Mouse (Mus musculus) midbrain, embryonic 15.5 days (tissue): ENCODE measurements around the gene Fam221b. TPM values are rescaled to one million over a fixed set of nuclear protein-coding genes. Genes with fewer than 3 reads are reported as not detected.

Experiments used
- ATAC-seq: fragments of 200-750 bp; cut with Nextera tagmentation; replicated peaks from 2 replicates; pipeline ENCODE4 v1.8.0; 2017; ENCODE audit warnings: moderate TSS enrichment
- H3K27ac ChIP-seq: fragments of 300-500 bp; sonication (generic); 2 replicates; pipeline ENCODE4 v1.5.1; 2015; ENCODE audit warnings: mild to moderate bottlenecking, inconsistent platforms
- H3K27me3 ChIP-seq: fragments of 300-500 bp; sonication (generic); replicated peaks from 2 replicates; pipeline ENCODE4 v1.6.1; 2015; ENCODE audit warnings: inconsistent platforms
- H3K36me3 ChIP-seq: fragments of 300-500 bp; sonication (generic); replicated peaks from 2 replicates; pipeline ENCODE4 v1.6.1; 2015; ENCODE audit warnings: inconsistent platforms
- H3K4me1 ChIP-seq: fragments of 300-500 bp; sonication (generic); 2 replicates; pipeline ENCODE4 v1.6.1; 2015; ENCODE audit warnings: inconsistent platforms
- H3K4me2 ChIP-seq: fragments of 300-500 bp; sonication (generic); 2 replicates; pipeline ENCODE4 v1.6.1; 2015; ENCODE audit warnings: inconsistent platforms, mild to moderate bottlenecking, moderate library complexity
- H3K4me3 ChIP-seq: fragments of 300-500 bp; sonication (generic); 2 replicates; pipeline ENCODE4 v1.5.1; 2015; ENCODE audit warnings: mild to moderate bottlenecking, inconsistent platforms
- H3K9ac ChIP-seq: fragments of 300-500 bp; sonication (generic); 2 replicates; pipeline ENCODE4 v1.6.1; 2015; ENCODE audit warnings: mild to moderate bottlenecking, inconsistent platforms
- H3K9me3 ChIP-seq: fragments of 300-500 bp; sonication (generic); 2 replicates; pipeline ENCODE4 v1.6.1; 2016; ENCODE audit warnings: inconsistent platforms
- WGBS: fragments of 180-500 bp; shearing (Covaris S2); methylation state at CpG from one replicate; pipeline ENCODE4 v1.1.7; 2015; ENCODE audit warnings: mixed read lengths; 5-methylcytosine and 5-hydroxymethylcytosine counted together
- polyA plus RNA-seq: library from polyadenylated mRNA; unstranded; fragments of >200 nt; fragmentation: Nextera tagmentation; extraction: Ambion mirVana; gene quantifications from 2 replicates; pipeline ENCODE4 v1.2.1, GENCODE M21; 2015

Gene Fam221b
- polyA plus RNA-seq, 1 experiment from 2014 or later = 1.3 TPM

GRCm38 (mm10) chr4:43691026-43691425 lies 22.1 kb upstream of the Fam221b start:
- Histone ChIP-seq H3K27ac (no peak overlapping the region), H3K4me3 (no peak overlapping the region), H3K9me3 (no peaks in the 10 kb centered on the region), H3K4me2 (no peak overlapping the region), H3K9ac (no peak overlapping the region), H3K4me1 (no peaks in the 10 kb centered on the region), H3K36me3 (peaks cover 32% of the 10 kb centered on the region; the same call in 1 of the 2 replicates), H3K27me3 (no peaks in the 10 kb centered on the region)
- no peak for ATAC-seq
- 85% methylated on average over 5 of the region's 5 CpGs for WGBS

DNA sequence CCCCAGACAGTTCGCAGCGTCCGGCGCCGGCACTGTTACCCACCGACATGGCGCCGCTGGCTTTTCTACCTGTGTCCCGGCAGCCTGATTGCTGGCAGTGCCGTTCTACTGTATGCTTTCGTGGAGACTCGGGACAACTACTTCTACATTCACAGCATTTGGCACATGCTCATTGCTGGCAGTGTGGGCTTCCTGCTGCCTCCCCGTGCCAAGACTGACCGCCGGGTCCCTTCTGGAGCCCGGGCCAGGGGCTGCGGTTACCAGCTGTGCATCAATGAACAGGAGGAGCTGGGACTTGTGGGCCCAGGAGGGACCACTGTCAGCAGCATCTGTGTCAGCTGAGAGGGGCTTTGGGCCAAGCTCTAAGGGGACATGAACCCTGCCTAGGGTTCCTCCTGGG lies 21.1 kb upstream of the Fam221b start:
- 93% methylated on average over 17 of the region's 17 CpGs for WGBS
- no peak overlapping the region for H3K9ac ChIP-seq
- ATAC-seq = no peak
- no peaks in the 10 kb centered on the region for H3K9me3 ChIP-seq
- no peak overlapping the region for H3K4me2 ChIP-seq
- H3K27ac ChIP-seq = no peak overlapping the region
- peaks cover 39% of the 10 kb centered on the region; the same call in 1 of the 2 replicates for H3K36me3 ChIP-seq
- no peaks in the 10 kb centered on the region for H3K27me3 ChIP-seq
- no peaks in the 10 kb centered on the region for H3K4me1 ChIP-seq
- H3K4me3 ChIP-seq = no peak overlapping the region

DNA sequence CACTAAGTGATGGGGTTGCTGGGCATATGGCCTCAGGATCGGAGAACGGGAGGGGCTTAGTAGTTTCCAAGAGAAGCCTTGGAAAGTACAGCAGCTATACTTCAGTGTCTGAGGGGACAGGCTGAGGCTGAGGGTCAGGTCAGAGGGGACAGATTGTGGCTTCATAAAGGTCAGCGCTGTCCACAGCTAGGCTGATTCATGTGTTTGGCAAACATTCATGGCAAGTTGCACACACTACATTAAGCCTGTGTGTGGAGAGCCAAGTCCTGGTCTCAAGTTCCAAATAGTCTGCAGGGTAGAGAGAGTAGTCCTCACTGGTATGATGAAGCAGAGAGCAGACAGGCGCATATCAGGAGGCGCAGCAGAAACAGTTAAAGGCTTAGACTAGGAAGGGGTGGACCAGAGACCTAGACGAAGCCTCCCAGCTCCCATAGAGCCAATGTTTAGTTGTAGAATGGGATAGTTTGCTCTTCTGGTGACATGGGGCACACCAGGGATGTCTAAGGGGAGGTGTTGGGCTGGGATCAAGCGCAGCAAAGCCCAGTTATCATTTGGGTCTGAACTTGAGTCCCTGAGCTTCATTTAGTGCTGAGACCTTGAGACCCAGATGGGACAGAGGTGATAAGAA lies 10.6 kb upstream of the Fam221b start:
- peaks cover 48% of the 10 kb centered on the region for H3K36me3 ChIP-seq
- no peak overlapping the region for H3K4me2 ChIP-seq

GRCm38 (mm10) chr4:43678541-43678940 lies 9.6 kb upstream of the Fam221b start:
- no peaks in the 10 kb centered on the region for H3K9me3 ChIP-seq
- H3K9ac ChIP-seq = no peak overlapping the region
- ATAC-seq = no peak
- H3K27ac ChIP-seq = no peak overlapping the region
- no peaks in the 10 kb centered on the region for H3K4me1 ChIP-seq
- H3K4me3 ChIP-seq = no peak overlapping the region
- H3K27me3 ChIP-seq = no peaks in the 10 kb centered on the region
- H3K36me3 ChIP-seq = peaks cover 41% of the 10 kb centered on the region
- 87% methylated on average over 6 of the region's 6 CpGs for WGBS
- H3K4me2 ChIP-seq = no peak overlapping the region

More for the DNA sequence above, 10.6 kb upstream of the Fam221b start:
- 92% methylated on average over 7 of the region's 7 CpGs for WGBS
- ATAC-seq = no peak
- no peaks in the 10 kb centered on the region for H3K27me3 ChIP-seq
- no peaks in the 10 kb centered on the region for H3K4me1 ChIP-seq
- H3K9ac ChIP-seq = no peak overlapping the region
- H3K27ac ChIP-seq = no peak overlapping the region
- H3K9me3 ChIP-seq = no peaks in the 10 kb centered on the region
- no peak overlapping the region for H3K4me3 ChIP-seq

GRCm38 (mm10) chr4:43675608-43676007 lies 6.7 kb upstream of the Fam221b start:
- ATAC-seq = no peak
- WGBS = 86% methylated on average over 4 of the region's 4 CpGs
- Histone ChIP-seq H3K4me3 (no peak overlapping the region), H3K4me2 (no peak overlapping the region), H3K27me3 (no peaks in the 10 kb centered on the region), H3K9me3 (no peaks in the 10 kb centered on the region), H3K27ac (no peak overlapping the region), H3K9ac (no peak overlapping the region), H3K36me3 (peaks cover 24% of the 10 kb centered on the region), H3K4me1 (peaks cover 27% of the 10 kb centered on the region)

- ATAC-seq = no peak
- no peaks in the 10 kb centered on the region for H3K27me3 ChIP-seq
- WGBS = 82% methylated on average over 5 of the region's 5 CpGs
- H3K36me3 ChIP-seq = peaks cover 22% of the 10 kb centered on the region
- H3K9ac ChIP-seq = no peak overlapping the region
- H3K4me2 ChIP-seq = no peak overlapping the region
- H3K4me3 ChIP-seq = no peak overlapping the region
- H3K4me1 ChIP-seq = peaks cover 33% of the 10 kb centered on the region
- H3K9me3 ChIP-seq = no peaks in the 10 kb centered on the region
- no peak overlapping the region for H3K27ac ChIP-seq
Observed at GRCm38 (mm10) chr4:43674974-43675373, 6.0 kb upstream of the Fam221b start.

DNA sequence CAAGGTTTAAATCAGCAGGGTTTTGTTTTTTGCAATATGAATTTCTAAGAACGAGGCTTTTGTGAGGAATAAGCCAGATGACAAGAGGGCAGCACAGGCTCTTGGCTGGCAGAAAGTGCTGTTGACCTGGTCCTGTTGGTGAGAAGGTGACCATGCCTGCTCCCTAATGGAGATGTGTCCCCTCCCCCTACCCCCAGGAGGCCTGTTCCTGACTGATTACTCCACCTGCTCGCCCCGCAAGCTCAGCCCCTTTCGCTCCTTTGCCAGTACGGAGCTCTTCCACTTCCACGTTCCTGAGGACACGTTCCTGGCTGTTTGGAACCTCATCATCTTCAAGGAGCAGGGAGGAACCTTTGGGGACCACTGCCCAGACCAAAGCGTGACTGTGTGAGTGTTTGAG lies 4.8 kb upstream of the Fam221b start:
- Histone ChIP-seq H3K27ac (no peak overlapping the region), H3K4me2 (no peak overlapping the region), H3K4me3 (no peak overlapping the region), H3K36me3 (peaks cover 22% of the 10 kb centered on the region), H3K4me1 (peaks cover 39% of the 10 kb centered on the region), H3K27me3 (no peaks in the 10 kb centered on the region), H3K9me3 (no peaks in the 10 kb centered on the region), H3K9ac (no peak overlapping the region)
- no peak for ATAC-seq
- WGBS = 76% methylated on average over 8 of the region's 8 CpGs

DNA sequence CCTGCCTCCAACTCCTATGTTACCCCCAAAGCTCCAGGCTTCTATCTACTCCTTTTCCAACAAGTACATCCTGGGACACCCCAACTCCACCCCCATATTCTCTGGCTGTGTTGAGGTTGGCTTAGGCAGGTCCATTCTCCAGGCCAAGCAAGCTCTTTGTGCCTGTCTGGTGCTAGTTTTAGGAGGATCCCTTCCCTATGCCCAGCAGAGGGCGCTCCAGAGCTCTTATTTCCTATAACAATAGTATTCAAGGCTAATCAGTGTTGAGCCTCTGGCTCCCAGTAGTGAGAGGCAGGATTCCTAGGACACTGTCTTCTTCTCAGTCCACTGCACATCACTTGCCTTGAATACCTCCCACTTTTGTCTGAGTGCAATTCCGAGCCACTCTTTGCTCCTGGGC lies 3.1 kb upstream of the Fam221b start:
- Histone ChIP-seq H3K27ac (no peak overlapping the region), H3K9ac (no peak overlapping the region; the same call in 1 of the 2 replicates), H3K4me2 (peak overlapping the region; percentile 92), H3K9me3 (no peaks in the 10 kb centered on the region), H3K4me3 (0 out of 2 replicates have a peak overlapping the region, but pooled peaks have one; percentile 18), H3K4me1 (peaks cover 42% of the 10 kb centered on the region), H3K27me3 (no peaks in the 10 kb centered on the region), H3K36me3 (peaks cover 13% of the 10 kb centered on the region)
- ATAC-seq = peak; percentile 21; the same call in 1 of the 2 replicates
- WGBS = 1% methylated on average over 2 of the region's 2 CpGs

DNA sequence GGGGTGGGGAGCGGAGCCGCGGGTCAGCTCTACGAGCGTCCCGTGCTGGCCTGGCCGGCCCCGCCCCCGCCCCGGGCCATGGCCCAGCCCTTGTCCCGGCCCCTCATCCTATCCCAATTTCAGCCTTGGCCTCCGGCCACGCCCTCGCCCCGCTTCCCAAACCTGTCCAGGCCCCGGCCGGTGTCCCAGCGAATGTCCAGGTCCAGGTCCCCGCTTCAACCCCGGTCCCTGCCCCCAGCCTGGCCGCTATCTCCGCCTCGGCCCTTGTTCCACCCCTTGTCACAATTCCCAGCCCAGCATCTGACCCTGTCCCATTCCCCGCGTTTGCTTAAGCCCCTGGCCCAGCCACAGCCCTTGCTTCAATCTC lies 466 bp upstream of the Fam221b start:
- WGBS = under 1% methylated on average over 25 of the region's 25 CpGs
- peak; percentile 57; the same call in 1 of the 2 replicates for ATAC-seq
- peak overlapping the region; percentile 85 for H3K4me3 ChIP-seq

GRCm38 (mm10) chr4:43666412-43666811 lies 2.5 kb downstream of the Fam221b start:
- 26% methylated on average over 4 of the region's 4 CpGs for WGBS
- Histone ChIP-seq H3K4me2 (no peak overlapping the region), H3K9ac (no peak overlapping the region), H3K4me1 (peaks cover 24% of the 10 kb centered on the region), H3K36me3 (no peaks in the 10 kb centered on the region), H3K27ac (no peak overlapping the region), H3K9me3 (no peaks in the 10 kb centered on the region), H3K4me3 (no peak overlapping the region), H3K27me3 (peaks cover 23% of the 10 kb centered on the region)
- ATAC-seq = no peak

More for the DNA sequence above, 466 bp upstream of the Fam221b start:
- Histone ChIP-seq H3K27ac (peak overlapping the region; percentile 77), H3K4me2 (peak overlapping the region; percentile 92), H3K36me3 (no peaks in the 10 kb centered on the region; the same call in 1 of the 2 replicates), H3K4me1 (peaks cover 42% of the 10 kb centered on the region), H3K9ac (peak overlapping the region; percentile 87), H3K27me3 (peaks cover 8% of the 10 kb centered on the region), H3K9me3 (no peaks in the 10 kb centered on the region)

DNA sequence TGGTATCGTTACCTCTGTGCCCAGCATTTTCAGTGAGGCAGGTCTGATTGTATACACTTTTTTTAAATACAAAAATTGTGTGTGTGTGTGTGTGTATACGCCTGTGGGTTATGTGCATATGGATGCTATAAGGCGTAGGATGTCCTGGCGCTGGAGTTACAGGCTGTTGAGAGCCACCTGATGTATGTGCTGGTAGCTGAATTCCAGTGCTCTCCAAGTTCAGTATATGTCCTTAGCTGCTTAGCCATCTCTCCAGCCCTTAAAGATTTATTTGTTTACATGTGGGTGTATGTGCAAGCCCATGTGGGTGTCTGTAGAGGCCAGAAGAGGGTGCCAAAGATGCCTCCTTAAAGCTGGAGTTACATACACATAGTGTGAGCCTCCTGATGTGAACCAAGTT lies 11.8 kb downstream of the Fam221b start:
- Histone ChIP-seq H3K9ac (no peak overlapping the region), H3K4me1 (peaks cover 13% of the 10 kb centered on the region), H3K4me2 (peak overlapping the region; percentile 93), H3K27ac (peak overlapping the region; percentile 95), H3K36me3 (no peaks in the 10 kb centered on the region), H3K4me3 (peak overlapping the region; percentile 93), H3K9me3 (no peaks in the 10 kb centered on the region), H3K27me3 (0 out of 2 replicates have a peak, but pooled peaks cover 9% of the 10 kb centered on the region)
- 60% methylated on average over 4 of the region's 4 CpGs for WGBS
- no peak for ATAC-seq

GRCm38 (mm10) chr4:43656339-43657109 lies 12.4 kb downstream of the Fam221b start, which contains the start of gene Hint2:
Gene Hint2 (minus strand): TSS chr4:43656466.
- peak within 1 kb of the TSS; percentile 95 for H3K27ac ChIP-seq
- H3K9me3 ChIP-seq = no peaks in the 10 kb centered on the region
- 0 out of 2 replicates have a peak, but pooled peaks cover 7% of the 10 kb centered on the region for H3K27me3 ChIP-seq
- peak within 1 kb of the TSS; percentile 93 for H3K4me3 ChIP-seq
- H3K4me1 ChIP-seq = peaks cover 13% of the 10 kb centered on the region
- peak within 1 kb of the TSS; percentile 93 for H3K4me2 ChIP-seq
- peak; percentile 98 for ATAC-seq
- H3K36me3 ChIP-seq = no peaks in the 10 kb centered on the region
- peak within 1 kb of the TSS; percentile 97 for H3K9ac ChIP-seq
- WGBS = 2% methylated on average over 34 of the region's 34 CpGs
